Mouse (Mus musculus): Measurements from ENCODE around the gene Rab7. TPM values are rescaled to one million over a fixed set of nuclear protein-coding genes. Genes with fewer than 3 reads are reported as not detected.
A peak's percentile ranks its signal among the peaks of the same experiment; 100 is the strongest.

The Rab7 gene
- polyA plus RNA-seq, 1 experiment, result not detected

DNA sequence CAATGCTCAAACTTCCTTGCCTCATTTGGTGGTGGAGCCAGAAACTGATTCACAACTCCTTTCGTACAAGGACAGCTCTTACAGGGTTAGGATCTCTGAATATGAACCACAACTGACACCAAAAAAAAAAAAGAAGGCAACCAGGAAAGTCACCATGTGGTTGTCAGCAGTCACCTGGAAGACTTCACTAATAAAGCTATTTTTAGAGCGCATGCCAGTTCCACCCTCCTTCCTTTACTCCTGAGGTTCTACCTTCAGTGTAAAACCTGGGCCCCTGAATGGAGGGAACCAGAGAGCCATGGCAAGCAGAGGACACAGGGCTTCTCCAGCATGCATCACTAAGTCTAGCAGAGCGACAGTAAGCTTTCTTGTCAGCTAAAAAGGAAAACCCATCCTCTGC lies 2.7 kb downstream of the Rab7 start:
- Histone ChIP-seq H3K27ac (ENCODE audit: insufficient read depth, low read depth, low read length) (no peak overlapping the region), H3K4me1 (ENCODE audit: control insufficient read depth, insufficient read depth, low read length) (peaks cover 14% of the 10 kb centered on the region), H3K4me3 (ENCODE audit: insufficient read depth, low read depth, low read length) (no peak overlapping the region)
- 60% methylated on average over 3 of the region's 3 CpGs for WGBS
- no peak for TF ChIP-seq CTCF (IDR thresholded peaks at IDR 0.05; ENCODE audit: insufficient read depth, low read depth, low read length)
- TF ChIP-seq POLR2A (IDR thresholded peaks at IDR 0.05; ENCODE audit: insufficient read depth, low read depth, low read length), result no peak

DNA sequence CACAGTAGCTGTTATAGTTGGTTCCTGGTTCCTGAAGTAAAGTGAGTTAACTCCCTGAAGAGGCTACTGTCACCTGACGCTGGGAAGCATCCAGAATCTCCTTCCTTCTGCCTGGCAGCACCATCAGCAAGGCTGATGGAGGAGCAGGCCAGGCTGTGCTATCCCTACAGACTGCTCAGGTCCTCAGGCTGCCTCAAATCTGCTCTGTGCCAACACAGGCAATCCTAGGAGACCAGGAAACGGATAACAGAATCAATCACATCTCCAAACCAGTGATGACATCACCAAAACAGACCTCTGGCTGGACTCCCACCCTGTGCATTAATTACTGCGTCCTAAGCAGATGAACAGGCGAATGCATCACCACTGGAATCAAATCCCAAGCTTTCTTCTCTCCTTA lies 3.8 kb downstream of the Rab7 start:
- peaks cover 14% of the 10 kb centered on the region for H3K4me1 ChIP-seq (ENCODE audit: control insufficient read depth, insufficient read depth, low read length)
- TF ChIP-seq CTCF (IDR thresholded peaks at IDR 0.05; ENCODE audit: insufficient read depth, low read depth, low read length) (no peak), POLR2A (IDR thresholded peaks at IDR 0.05; ENCODE audit: insufficient read depth, low read depth, low read length) (no peak)
- WGBS, result 18% methylated on average over 4 of the region's 4 CpGs
- H3K4me3 ChIP-seq (ENCODE audit: insufficient read depth, low read depth, low read length), result no peak overlapping the region
- H3K27ac ChIP-seq (ENCODE audit: insufficient read depth, low read depth, low read length), result peak overlapping the region; percentile 86

DNA sequence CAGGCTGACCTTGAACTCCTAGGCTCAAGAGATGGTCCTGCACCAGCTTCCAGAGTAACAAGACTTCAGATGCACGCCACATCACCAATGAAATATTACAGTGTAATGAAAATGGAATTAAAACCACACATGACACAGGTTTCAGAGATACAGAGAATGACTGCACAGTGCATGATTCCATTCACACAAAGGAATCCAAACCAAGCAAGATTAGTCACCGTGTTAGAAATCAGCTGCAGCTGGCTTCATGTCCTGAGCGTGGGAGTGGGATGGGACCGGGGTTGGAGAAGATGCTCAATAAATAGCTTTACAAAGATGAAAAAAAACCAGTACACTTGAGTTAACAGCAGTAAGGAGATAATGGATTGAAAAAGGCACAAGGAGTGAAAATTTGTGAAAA lies 5.6 kb downstream of the Rab7 start:
- Histone ChIP-seq H3K4me3 (ENCODE audit: insufficient read depth, low read depth, low read length) (no peak overlapping the region), H3K27ac (ENCODE audit: insufficient read depth, low read depth, low read length) (peak overlapping the region; percentile 6), H3K4me1 (ENCODE audit: control insufficient read depth, insufficient read depth, low read length) (peaks cover 19% of the 10 kb centered on the region)
- TF ChIP-seq CTCF (IDR thresholded peaks at IDR 0.05; ENCODE audit: insufficient read depth, low read depth, low read length) (no peak), POLR2A (IDR thresholded peaks at IDR 0.05; ENCODE audit: insufficient read depth, low read depth, low read length) (no peak)
- 43% methylated on average over 4 of the region's 4 CpGs for WGBS

DNA sequence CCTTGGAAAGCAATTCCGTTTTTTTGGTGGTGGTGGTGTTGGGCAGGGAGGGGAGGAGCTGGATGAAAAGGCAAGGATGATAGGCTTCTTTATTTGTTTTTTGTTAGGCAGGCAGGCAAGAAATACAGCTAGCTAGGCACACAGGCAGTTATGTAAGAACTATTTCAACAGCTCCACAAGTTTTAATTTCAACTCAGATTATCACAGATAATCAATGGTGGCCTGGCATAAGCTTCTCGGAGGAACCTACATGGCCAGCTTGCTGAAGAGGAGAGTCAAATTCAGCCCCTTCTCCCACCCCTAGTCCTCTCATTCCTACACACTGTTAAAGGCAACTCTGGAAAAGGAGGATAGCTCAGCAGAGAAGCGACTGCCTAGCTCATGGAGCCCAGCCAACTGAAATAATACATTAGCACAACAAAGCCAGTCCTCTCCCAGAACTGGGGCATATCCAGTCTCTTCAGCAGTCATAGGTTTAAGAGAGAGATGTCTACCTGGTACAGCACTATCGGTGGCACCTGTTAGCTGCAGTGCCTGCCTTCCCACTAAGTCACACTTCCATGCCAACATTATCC lies 7.5 kb downstream of the Rab7 start:
- H3K4me3 ChIP-seq (ENCODE audit: insufficient read depth, low read depth, low read length), result no peak overlapping the region
- H3K4me1 ChIP-seq (ENCODE audit: control insufficient read depth, insufficient read depth, low read length), result peaks cover 14% of the 10 kb centered on the region
- H3K27ac ChIP-seq (ENCODE audit: insufficient read depth, low read depth, low read length), result peak overlapping the region; percentile 56
- WGBS, result 16% methylated on average over 4 of the region's 4 CpGs
- TF ChIP-seq CTCF (IDR thresholded peaks at IDR 0.05; ENCODE audit: insufficient read depth, low read depth, low read length), result no peak
- no peak for TF ChIP-seq POLR2A (IDR thresholded peaks at IDR 0.05; ENCODE audit: insufficient read depth, low read depth, low read length)

DNA sequence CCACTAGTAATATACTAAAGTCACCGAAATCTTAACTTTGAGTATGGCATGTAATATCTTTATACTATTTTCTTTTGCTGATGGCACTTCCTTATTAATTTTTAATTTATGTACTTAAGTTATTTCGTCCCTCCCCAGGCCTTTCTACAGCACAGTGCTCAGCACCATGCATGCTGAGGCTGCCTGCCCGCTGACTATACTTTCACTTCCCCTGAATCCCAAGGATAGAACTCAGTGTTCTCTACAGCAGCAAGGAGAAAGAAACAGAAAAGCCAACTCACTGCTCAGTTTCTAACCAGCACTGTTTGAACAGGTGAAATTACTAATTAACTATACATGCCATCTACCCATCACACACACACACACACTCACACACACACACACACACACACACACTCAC lies 11.6 kb downstream of the Rab7 start:
- 84% methylated on average over 3 of the region's 3 CpGs for WGBS
- Histone ChIP-seq H3K4me3 (ENCODE audit: insufficient read depth, low read depth, low read length) (no peak overlapping the region), H3K27ac (ENCODE audit: insufficient read depth, low read depth, low read length) (no peak overlapping the region), H3K4me1 (ENCODE audit: control insufficient read depth, insufficient read depth, low read length) (peaks cover 8% of the 10 kb centered on the region)
- TF ChIP-seq POLR2A (IDR thresholded peaks at IDR 0.05; ENCODE audit: insufficient read depth, low read depth, low read length) (no peak), CTCF (IDR thresholded peaks at IDR 0.05; ENCODE audit: insufficient read depth, low read depth, low read length) (no peak)

DNA sequence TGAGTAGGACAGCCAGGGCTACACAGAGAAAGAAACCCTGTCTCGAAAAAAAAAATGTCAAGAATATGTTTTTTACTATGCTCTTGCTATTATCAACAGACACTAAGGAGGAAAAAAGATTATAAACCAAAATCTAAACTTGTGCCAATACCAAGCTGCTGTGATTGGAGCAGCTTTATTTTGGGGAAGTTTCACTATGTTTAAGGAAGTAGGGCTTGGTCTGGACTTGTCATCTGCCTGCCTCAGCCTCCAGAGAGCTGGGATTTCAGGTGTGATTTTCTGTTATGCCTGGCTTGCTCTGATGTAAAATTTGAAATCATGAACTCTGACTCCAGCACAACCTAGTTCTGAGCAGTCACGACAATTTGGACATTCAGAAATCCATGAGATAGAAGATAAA lies 14.6 kb downstream of the Rab7 start:
- WGBS, result 96% methylated on average over 2 of the region's 2 CpGs
- TF ChIP-seq POLR2A (IDR thresholded peaks at IDR 0.05; ENCODE audit: insufficient read depth, low read depth, low read length), result no peak
- TF ChIP-seq CTCF (IDR thresholded peaks at IDR 0.05; ENCODE audit: insufficient read depth, low read depth, low read length), result no peak
- Histone ChIP-seq H3K27ac (ENCODE audit: insufficient read depth, low read depth, low read length) (no peak overlapping the region), H3K4me3 (ENCODE audit: insufficient read depth, low read depth, low read length) (no peak overlapping the region), H3K4me1 (ENCODE audit: control insufficient read depth, insufficient read depth, low read length) (peaks cover 8% of the 10 kb centered on the region)

DNA sequence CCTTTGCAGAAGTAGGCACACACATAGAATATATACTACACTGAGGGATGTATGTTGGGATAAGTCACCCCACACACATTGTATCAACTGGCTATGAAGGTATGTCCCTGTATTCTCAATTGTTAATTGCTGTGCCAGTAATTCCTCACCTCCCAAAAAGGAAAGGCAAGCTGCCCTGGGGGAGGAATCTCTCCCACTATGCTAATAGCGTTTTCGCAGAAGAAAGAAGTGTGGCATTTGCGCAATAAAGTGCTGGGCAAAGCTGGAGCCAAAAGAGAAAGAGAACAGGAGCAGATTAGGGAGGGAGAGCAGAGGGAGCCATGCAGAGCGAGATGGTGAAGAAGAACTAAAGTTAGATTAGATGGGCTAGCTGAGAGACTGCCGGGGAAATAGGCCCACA lies 17.7 kb downstream of the Rab7 start:
- TF ChIP-seq POLR2A (IDR thresholded peaks at IDR 0.05; ENCODE audit: insufficient read depth, low read depth, low read length) (no peak), CTCF (IDR thresholded peaks at IDR 0.05; ENCODE audit: insufficient read depth, low read depth, low read length) (no peak)
- Histone ChIP-seq H3K4me3 (ENCODE audit: insufficient read depth, low read depth, low read length) (no peak overlapping the region), H3K4me1 (ENCODE audit: control insufficient read depth, insufficient read depth, low read length) (peaks cover 6% of the 10 kb centered on the region), H3K27ac (ENCODE audit: insufficient read depth, low read depth, low read length) (no peak overlapping the region)
- 23% methylated on average over 5 of the region's 5 CpGs for WGBS

DNA sequence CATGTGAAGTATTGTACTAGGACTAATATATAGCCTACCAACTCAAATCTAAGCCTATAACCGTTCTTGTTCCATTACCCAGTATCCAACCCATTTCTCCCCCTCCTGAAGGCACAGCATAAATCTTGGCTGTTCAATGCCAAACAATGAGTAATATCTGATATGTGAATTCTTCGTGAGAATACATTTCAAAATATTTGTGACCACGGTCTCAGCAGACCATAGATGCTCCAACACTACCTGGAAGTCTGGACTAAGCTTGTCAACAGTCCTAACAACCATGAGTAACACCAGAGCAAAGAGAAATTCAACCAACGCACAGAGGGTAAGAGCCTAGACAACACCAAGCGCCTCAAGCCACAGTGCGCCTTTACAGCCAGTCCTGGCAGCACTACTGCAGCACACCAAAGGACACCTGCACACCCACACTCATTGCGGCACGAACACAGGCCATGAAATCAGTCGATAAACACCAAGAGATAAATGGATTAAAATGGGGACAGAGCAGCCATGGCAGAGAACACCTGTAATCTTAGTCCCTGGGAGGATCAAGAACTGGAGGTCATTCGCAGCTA lies 21.7 kb downstream of the Rab7 start:
- WGBS, result 95% methylated on average over 10 of the region's 10 CpGs
- no peak overlapping the region for H3K4me3 ChIP-seq (ENCODE audit: insufficient read depth, low read depth, low read length)
- peaks cover 9% of the 10 kb centered on the region for H3K4me1 ChIP-seq (ENCODE audit: control insufficient read depth, insufficient read depth, low read length)
- no peak overlapping the region for H3K27ac ChIP-seq (ENCODE audit: insufficient read depth, low read depth, low read length)
- TF ChIP-seq CTCF (IDR thresholded peaks at IDR 0.05; ENCODE audit: insufficient read depth, low read depth, low read length) (no peak), POLR2A (IDR thresholded peaks at IDR 0.05; ENCODE audit: insufficient read depth, low read depth, low read length) (no peak)

DNA sequence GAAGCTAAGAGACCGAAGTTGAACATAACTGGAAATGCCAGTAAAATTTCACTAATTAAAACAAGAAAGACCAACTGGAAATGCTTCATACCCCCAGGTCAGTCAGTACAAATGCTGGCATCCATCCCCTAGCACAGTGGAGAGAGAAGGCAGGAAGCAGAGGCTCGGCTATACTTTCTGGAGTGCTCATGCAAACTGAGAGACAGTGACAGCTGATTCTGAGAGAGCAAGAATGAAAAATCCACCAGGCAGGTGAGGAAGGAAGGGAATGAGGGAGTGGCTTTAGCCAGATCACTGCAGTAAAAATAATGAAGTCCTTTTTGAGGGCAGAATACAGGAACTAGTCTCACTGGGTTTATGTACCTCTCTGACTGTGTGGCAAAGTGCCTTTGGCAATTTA lies 25.9 kb downstream of the Rab7 start:
- 43% methylated on average over 2 of the region's 2 CpGs for WGBS
- Histone ChIP-seq H3K4me1 (ENCODE audit: control insufficient read depth, insufficient read depth, low read length) (peaks cover 9% of the 10 kb centered on the region), H3K4me3 (ENCODE audit: insufficient read depth, low read depth, low read length) (no peak overlapping the region), H3K27ac (ENCODE audit: insufficient read depth, low read depth, low read length) (no peak overlapping the region)
- TF ChIP-seq POLR2A (IDR thresholded peaks at IDR 0.05; ENCODE audit: insufficient read depth, low read depth, low read length) (no peak), CTCF (IDR thresholded peaks at IDR 0.05; ENCODE audit: insufficient read depth, low read depth, low read length) (no peak)
